Mouse (Mus musculus) bone marrow, adult 2 months (tissue): ENCODE results near the gene Cdc42bpa.

Experiments
- CTCF ChIP-seq: fragments of 200-500 bp; IDR thresholded peaks from 2 replicates; pipeline ENCODE4 v1.5.1; 2011; ENCODE audit warnings: low read length, control low read depth; ENCODE audit not compliant: control insufficient read depth, insufficient read depth
- POLR2A ChIP-seq: fragments of 200-500 bp; IDR thresholded peaks from 2 replicates; pipeline ENCODE4 v1.6.1; 2011; ENCODE audit warnings: low read depth, mild to moderate bottlenecking, control low read depth, low read length, borderline replicate concordance; ENCODE audit not compliant: control insufficient read depth

- TF ChIP-seq CTCF (no peak), POLR2A (no peak)
Observed at GRCm38 (mm10) chr1:180199715-180200050, 239.4 kb downstream of the Cdc42bpa start.
